Mouse (Mus musculus) liver, embryonic 14.5 days (tissue): Measurements from ENCODE around the gene Rin1. TPM values are rescaled to one million over a fixed set of nuclear protein-coding genes. Genes with fewer than 3 reads are reported as not detected.
A peak's percentile ranks its signal among the peaks of the same experiment; 100 is the strongest.

ENCODE experiments used
- ATAC-seq: fragments of 200-750 bp; cut with Nextera tagmentation; 2 replicates; pipeline ENCODE4 v1.8.0; 2017; ENCODE audit warnings: moderate number of reproducible peaks, mild to moderate bottlenecking, moderate library complexity; ENCODE audit not compliant: insufficient read depth
- DNase-seq, 3 experiments: peaks; one replicate each; pipeline ENCODE4 v3.0.0-alpha.2; 2012 to 2013; ENCODE audit warnings: low read depth in 3 of 3, low spot score in 3 of 3
- H3K27ac ChIP-seq: fragments of 300-500 bp; sonication (generic); 2 replicates; pipeline ENCODE4 v1.5.1; 2014; ENCODE audit warnings: moderate library complexity, mild to moderate bottlenecking, control low read depth, inconsistent platforms
- H3K27me3 ChIP-seq: fragments of 300-500 bp; sonication (generic); 2 replicates; pipeline ENCODE4 v1.6.1; 2014; ENCODE audit warnings: mild to moderate bottlenecking, low read length, moderate library complexity; ENCODE audit not compliant: control insufficient read depth, insufficient read depth
- H3K36me3 ChIP-seq: fragments of 300-500 bp; sonication (generic); replicated peaks from 2 replicates; pipeline ENCODE4 v1.6.1; 2014; ENCODE audit warnings: low read depth; ENCODE audit not compliant: control insufficient read depth, insufficient read depth
- H3K4me1 ChIP-seq, 2 experiments: fragments of 200-500 bp in 1 of 2; fragments of 300-500 bp in 1 of 2; sonication (generic) in 1 of 2; replicated peaks; 2 replicates each; pipeline ENCODE4 v1.6.1; 2012 to 2014; ENCODE audit warnings: antibody characterized with exemption in 1 of 2, inconsistent platforms in 1 of 2, low read length in 1 of 2; ENCODE audit not compliant: control insufficient read depth in 2 of 2, insufficient read depth in 2 of 2
- H3K4me2 ChIP-seq: fragments of 300-500 bp; sonication (generic); 2 replicates; pipeline ENCODE4 v1.6.1; 2014; ENCODE audit warnings: low read depth, mild to moderate bottlenecking, control low read depth, moderate library complexity
- H3K4me3 ChIP-seq, 2 experiments: fragments of 200-500 bp in 1 of 2; fragments of 300-500 bp in 1 of 2; sonication (generic) in 1 of 2; 2 replicates each; pipeline ENCODE4 v1.5.1; 2012 to 2014; ENCODE audit warnings: low read depth in 2 of 2, low read length in 2 of 2, mild to moderate bottlenecking in 2 of 2, control low read depth in 1 of 2, inconsistent platforms in 1 of 2, moderate library complexity in 1 of 2; ENCODE audit not compliant: insufficient read depth in 1 of 2
- H3K9ac ChIP-seq: fragments of 300-500 bp; sonication (generic); replicated peaks from 2 replicates; pipeline ENCODE4 v1.6.1; 2014; ENCODE audit warnings: mild to moderate bottlenecking, control low read depth, moderate library complexity
- H3K9me3 ChIP-seq: fragments of 300-500 bp; sonication (generic); 2 replicates; pipeline ENCODE4 v1.6.1; 2016; ENCODE audit warnings: low read length, mixed read lengths; ENCODE audit not compliant: control insufficient read depth
- CTCF ChIP-seq: IDR thresholded peaks from 2 replicates; pipeline ENCODE4 v1.5.1; 2016; ENCODE audit warnings: antibody characterized with exemption, low read depth, control low read depth
- EP300 ChIP-seq: IDR thresholded peaks from 2 replicates; pipeline ENCODE4 v1.6.1; 2016; ENCODE audit warnings: antibody characterized with exemption, low read depth
- WGBS: fragments of 180-500 bp; shearing (Covaris S2); extraction: QIAGEN DNeasy Blood & Tissue Kit; methylation state at CpG from one replicate; pipeline ENCODE4 v1.1.7; 2014; ENCODE audit not compliant: insufficient replicate concordance; 5-methylcytosine and 5-hydroxymethylcytosine counted together
- polyA plus RNA-seq, 2 experiments: library from polyadenylated mRNA; depleted of rRNA in 1 of 2; stranded (reverse) in 1 of 2; unstranded in 1 of 2; fragments of >200 nt; fragmentation: Nextera tagmentation in 1 of 2; extraction: Ambion mirVana in 1 of 2; gene quantifications; 2 replicates each; pipeline versions ENCODE4 v1.2.1 to v1.2.3; 2012 to 2014

The Rin1 gene
- polyA plus RNA-seq, 2 experiments, result 0.13 to 0.54 TPM

DNA sequence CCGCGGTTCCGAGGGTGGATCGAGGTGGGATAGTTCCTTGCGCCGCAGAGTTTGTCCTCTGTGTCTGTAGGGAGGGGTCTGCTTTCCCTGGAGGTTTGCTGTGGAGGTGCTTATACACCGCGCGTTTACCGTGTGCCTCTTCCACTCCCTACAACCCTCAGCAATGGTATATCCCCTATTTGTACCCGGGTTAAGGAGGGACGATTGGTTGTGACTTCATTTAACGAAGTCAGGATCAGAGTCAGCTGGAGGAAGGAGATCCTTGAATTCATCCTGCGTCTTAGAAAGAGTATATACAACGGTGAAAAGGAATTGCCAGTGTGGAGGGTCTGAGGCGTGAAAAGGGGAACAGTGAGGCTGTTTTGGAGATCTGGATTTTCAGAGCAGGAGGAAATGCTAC is 8.7 kb upstream of the Rin1 start:
- DNase-seq (no peak), ATAC-seq (no peak; the same call in 1 of the 2 replicates)
- H3K4me1 ChIP-seq, result peaks cover 12 to 18% of the 10 kb centered on the region in 2 experiments
- TF ChIP-seq EP300 (no peak), CTCF (no peak)
- H3K4me2 ChIP-seq, result peak overlapping the region; percentile 84
- no peaks in the 10 kb centered on the region for H3K27me3 ChIP-seq
- peak overlapping the region; percentile 70 to 85 for H3K4me3 ChIP-seq
- H3K9me3 ChIP-seq, result no peaks in the 10 kb centered on the region
- peak overlapping the region; percentile 78 for H3K9ac ChIP-seq
- H3K36me3 ChIP-seq, result no peaks in the 10 kb centered on the region
- WGBS, result 1% methylated on average over 16 of the region's 16 CpGs
- H3K27ac ChIP-seq, result peak overlapping the region; percentile 62

DNA sequence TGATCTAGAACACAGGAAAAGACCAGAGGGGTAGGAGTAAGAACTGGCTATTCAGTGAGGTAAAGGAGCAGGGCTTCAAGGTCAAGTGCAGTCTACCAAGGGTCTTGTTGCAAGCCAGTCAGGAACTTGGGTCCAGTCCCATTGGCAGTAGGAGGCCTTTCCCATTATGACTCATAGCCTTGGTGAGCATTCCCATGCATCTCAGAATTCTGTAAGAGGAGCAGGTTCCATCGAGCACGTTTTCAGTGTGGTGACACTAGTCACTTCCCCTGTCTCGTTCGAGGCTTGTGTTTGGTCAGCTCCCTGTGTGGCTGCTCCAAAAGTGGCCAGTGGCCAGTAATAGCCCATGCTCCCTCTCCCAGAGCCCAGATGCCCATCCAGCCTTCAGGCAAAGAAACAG is 4.8 kb upstream of the Rin1 start:
- H3K4me3 ChIP-seq, result no peak overlapping the region
- ATAC-seq (no peak), DNase-seq (no peak)
- H3K9ac ChIP-seq, result no peak overlapping the region
- H3K4me2 ChIP-seq, result no peak overlapping the region
- 66% methylated on average over 4 of the region's 4 CpGs for WGBS
- no peaks in the 10 kb centered on the region for H3K36me3 ChIP-seq
- H3K27me3 ChIP-seq, result no peaks in the 10 kb centered on the region; the same call in 1 of the 2 replicates
- TF ChIP-seq EP300, result no peak
- no peak for TF ChIP-seq CTCF
- H3K27ac ChIP-seq, result no peak overlapping the region
- H3K9me3 ChIP-seq, result no peaks in the 10 kb centered on the region
- peaks cover 3 to 5% of the 10 kb centered on the region in 2 experiments for H3K4me1 ChIP-seq

DNA sequence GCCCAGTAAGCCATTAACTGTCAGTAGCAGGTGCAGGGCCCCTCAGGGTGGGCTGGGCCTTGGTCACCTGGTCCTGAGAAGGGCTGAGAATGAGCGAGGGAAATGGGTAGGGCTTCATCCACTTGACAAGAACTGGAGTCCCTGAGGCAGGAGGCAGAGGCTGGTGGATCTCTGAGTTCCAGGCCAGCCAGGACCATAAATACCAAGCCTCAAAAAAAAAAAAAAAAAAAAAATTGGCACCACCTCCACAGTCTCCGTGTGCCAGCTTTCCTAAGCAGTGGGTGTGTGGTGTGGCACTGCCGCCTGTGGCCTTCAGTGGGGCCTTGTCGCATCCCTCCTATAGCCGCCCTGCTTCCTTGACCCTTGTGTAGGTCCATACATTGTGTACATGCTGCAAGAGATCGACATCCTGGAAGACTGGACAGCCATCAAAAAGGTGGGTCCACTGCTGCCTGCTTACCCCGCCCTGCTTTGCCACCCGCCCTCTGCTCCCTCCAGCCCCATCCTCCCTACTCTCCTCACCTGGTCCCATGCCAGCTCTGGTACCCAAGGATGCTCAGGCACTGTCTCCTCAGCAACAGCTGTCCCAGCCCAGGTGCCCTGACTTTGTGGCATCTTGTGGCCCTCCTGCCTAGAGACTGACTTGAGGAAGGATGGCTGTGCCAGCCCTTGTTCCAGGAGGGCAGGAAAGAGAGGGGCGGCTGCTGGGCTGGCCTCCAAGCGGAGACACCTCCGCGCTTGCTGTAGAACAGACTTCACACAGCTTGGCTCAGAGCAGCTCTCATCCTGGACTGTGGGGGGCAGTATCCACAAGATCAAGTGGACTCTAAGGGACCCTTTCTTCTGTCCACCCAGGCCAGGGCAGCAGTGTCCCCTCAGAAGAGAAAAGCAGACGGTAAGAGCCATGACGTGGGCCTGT is 1.9 kb upstream of the Rin1 start:
- no peak overlapping the region for H3K4me2 ChIP-seq
- WGBS, result 81% methylated on average over 14 of the region's 14 CpGs
- no peaks in the 10 kb centered on the region for H3K36me3 ChIP-seq
- peaks cover 19% of the 10 kb centered on the region for H3K27me3 ChIP-seq
- H3K27ac ChIP-seq, result no peak overlapping the region
- DNase-seq (no peak), ATAC-seq (no peak)
- H3K4me3 ChIP-seq, result no peak overlapping the region
- TF ChIP-seq CTCF (no peak), EP300 (no peak)
- H3K4me1 ChIP-seq, result no peaks in the 10 kb centered on the region
- no peaks in the 10 kb centered on the region for H3K9me3 ChIP-seq
- H3K9ac ChIP-seq, result no peak overlapping the region

DNA sequence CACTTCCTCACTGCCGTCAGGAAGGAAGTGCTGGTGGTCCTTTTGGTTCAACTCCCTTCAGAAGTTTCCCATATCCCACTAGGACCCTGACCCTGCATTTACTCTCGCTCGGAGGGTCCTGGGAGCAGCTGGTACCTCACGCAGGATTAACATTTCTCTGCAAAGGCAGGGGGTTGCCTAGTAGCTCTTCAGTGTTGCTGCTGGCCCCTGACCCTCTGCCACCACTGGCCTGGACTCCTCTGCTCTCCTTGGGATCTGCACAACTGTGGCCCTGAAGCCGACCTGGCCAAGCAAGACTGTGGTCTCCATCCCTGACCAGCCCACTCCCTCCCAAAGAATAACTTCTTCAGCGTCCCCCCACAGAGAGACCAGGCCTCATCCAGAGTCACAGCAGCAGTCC is 956 bp upstream of the Rin1 start:
- no peaks in the 10 kb centered on the region for H3K36me3 ChIP-seq
- H3K9me3 ChIP-seq, result no peaks in the 10 kb centered on the region
- H3K4me1 ChIP-seq, result no peaks in the 10 kb centered on the region
- H3K4me2 ChIP-seq, result no peak overlapping the region
- WGBS, result 65% methylated on average over 6 of the region's 6 CpGs
- H3K9ac ChIP-seq, result no peak overlapping the region
- TF ChIP-seq CTCF (no peak), EP300 (no peak)
- peaks cover 21% of the 10 kb centered on the region for H3K27me3 ChIP-seq
- no peak for DNase-seq
- ATAC-seq, result no peak
- H3K27ac ChIP-seq, result no peak overlapping the region
- H3K4me3 ChIP-seq, result no peak overlapping the region

DNA sequence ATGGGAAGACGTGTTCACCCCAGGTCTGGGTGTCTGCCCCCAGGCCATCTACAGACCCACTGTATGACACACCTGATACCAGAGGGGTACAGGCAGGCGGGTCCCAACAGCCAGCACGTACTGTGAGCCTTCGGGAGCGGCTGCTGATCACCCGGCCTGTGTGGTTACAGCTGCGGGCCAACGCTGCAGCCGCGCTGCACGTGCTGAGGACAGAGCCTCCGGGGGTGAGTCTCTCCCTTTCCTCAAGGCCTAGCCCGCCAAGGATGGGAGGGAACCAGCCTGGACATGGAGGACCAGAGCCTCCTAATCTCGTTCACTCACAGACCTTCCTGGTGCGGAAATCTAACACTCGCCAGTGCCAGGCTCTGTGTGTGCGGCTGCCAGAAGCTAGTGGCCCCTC is 750 bp downstream of the Rin1 start:
- DNase-seq, result no peak
- Histone ChIP-seq H3K4me2 (peak overlapping the region; percentile 13; the same call in 1 of the 2 replicates), H3K9ac (no peak overlapping the region), H3K4me3 (no peak overlapping the region), H3K36me3 (no peaks in the 10 kb centered on the region), H3K4me1 (no peaks in the 10 kb centered on the region), H3K9me3 (no peaks in the 10 kb centered on the region), H3K27ac (no peak overlapping the region), H3K27me3 (peaks cover 21% of the 10 kb centered on the region)
- WGBS, result 14% methylated on average over 17 of the region's 17 CpGs
- ATAC-seq, result no peak
- TF ChIP-seq EP300, result no peak
- no peak for TF ChIP-seq CTCF
